Mouse (Mus musculus): ENCODE data around the gene Etv5. TPM values are rescaled to one million over a fixed set of nuclear protein-coding genes. Genes with fewer than 3 reads are reported as not detected.

Etv5 gene
- polyA plus RNA-seq, 1 experiment from 2014 or later, result 17.4 TPM

- ATAC-seq (ENCODE audit: insufficient read depth, low FRiP score), result no peak
- no peaks in the 10 kb centered on the region for H3K36me3 ChIP-seq (ENCODE audit: control insufficient read depth, insufficient read depth, low read length)
- H3K4me3 ChIP-seq (replicated peaks; ENCODE audit: low read length), result no peak overlapping the region
- WGBS, result 90% methylated on average over 4 of the region's 4 CpGs
- H3K4me1 ChIP-seq (ENCODE audit: control insufficient read depth, insufficient read depth, low read length), result no peaks in the 10 kb centered on the region
- H3K27me3 ChIP-seq (ENCODE audit: control insufficient read depth, insufficient read depth, low read length), result no peaks in the 10 kb centered on the region
- H3K9ac ChIP-seq (ENCODE audit: low read length), result no peak overlapping the region
- H3K27ac ChIP-seq (ENCODE audit: low read length), result no peak overlapping the region
- no peaks in the 10 kb centered on the region for H3K9me3 ChIP-seq (replicated peaks; ENCODE audit: control insufficient read depth, low read length)
- H3K4me2 ChIP-seq (ENCODE audit: low read depth, low read length), result no peak overlapping the region
Measured at GRCm38 (mm10) chr16:22351194-22351593, 88.3 kb downstream of the Etv5 start.

GRCm38 (mm10) chr16:22349798-22350197 is 89.7 kb downstream of the Etv5 start:
- no peak for ATAC-seq (ENCODE audit: insufficient read depth, low FRiP score)
- Histone ChIP-seq H3K27ac (ENCODE audit: low read length) (no peak overlapping the region), H3K9ac (ENCODE audit: low read length) (no peak overlapping the region), H3K4me1 (ENCODE audit: control insufficient read depth, insufficient read depth, low read length) (no peaks in the 10 kb centered on the region), H3K9me3 (replicated peaks; ENCODE audit: control insufficient read depth, low read length) (no peaks in the 10 kb centered on the region), H3K4me2 (ENCODE audit: low read depth, low read length) (no peak overlapping the region), H3K4me3 (replicated peaks; ENCODE audit: low read length) (no peak overlapping the region), H3K36me3 (ENCODE audit: control insufficient read depth, insufficient read depth, low read length) (no peaks in the 10 kb centered on the region), H3K27me3 (ENCODE audit: control insufficient read depth, insufficient read depth, low read length) (no peaks in the 10 kb centered on the region)
- WGBS, result 79% methylated on average over 5 of the region's 5 CpGs

- H3K4me2 ChIP-seq (ENCODE audit: low read depth, low read length), result no peak overlapping the region
- ATAC-seq (ENCODE audit: insufficient read depth, low FRiP score), result no peak
- no peak overlapping the region for H3K4me3 ChIP-seq (replicated peaks; ENCODE audit: low read length)
- WGBS, result 37% methylated on average over 16 of the region's 16 CpGs
- no peak overlapping the region for H3K9ac ChIP-seq (ENCODE audit: low read length)
- no peak overlapping the region for H3K27ac ChIP-seq (ENCODE audit: low read length)
- H3K27me3 ChIP-seq (ENCODE audit: control insufficient read depth, insufficient read depth, low read length), result no peaks in the 10 kb centered on the region
- H3K36me3 ChIP-seq (ENCODE audit: control insufficient read depth, insufficient read depth, low read length), result no peaks in the 10 kb centered on the region
- no peaks in the 10 kb centered on the region for H3K9me3 ChIP-seq (replicated peaks; ENCODE audit: control insufficient read depth, low read length)
- H3K4me1 ChIP-seq (ENCODE audit: control insufficient read depth, insufficient read depth, low read length), result no peaks in the 10 kb centered on the region
Measured at GRCm38 (mm10) chr16:22348478-22349270, 90.8 kb downstream of the Etv5 start.

GRCm38 (mm10) chr16:22348014-22348413 is 91.5 kb downstream of the Etv5 start:
- ATAC-seq (ENCODE audit: insufficient read depth, low FRiP score), result no peak
- no peaks in the 10 kb centered on the region for H3K9me3 ChIP-seq (replicated peaks; ENCODE audit: control insufficient read depth, low read length)
- WGBS, result 63% methylated on average over 4 of the region's 4 CpGs
- H3K4me3 ChIP-seq (replicated peaks; ENCODE audit: low read length), result no peak overlapping the region
- H3K36me3 ChIP-seq (ENCODE audit: control insufficient read depth, insufficient read depth, low read length), result no peaks in the 10 kb centered on the region
- no peaks in the 10 kb centered on the region for H3K4me1 ChIP-seq (ENCODE audit: control insufficient read depth, insufficient read depth, low read length)
- no peak overlapping the region for H3K27ac ChIP-seq (ENCODE audit: low read length)
- H3K4me2 ChIP-seq (ENCODE audit: low read depth, low read length), result no peak overlapping the region
- H3K9ac ChIP-seq (ENCODE audit: low read length), result no peak overlapping the region
- no peaks in the 10 kb centered on the region for H3K27me3 ChIP-seq (ENCODE audit: control insufficient read depth, insufficient read depth, low read length)

GRCm38 (mm10) chr16:22341236-22341671 is 98.3 kb downstream of the Etv5 start:
- no peak overlapping the region for H3K4me2 ChIP-seq (ENCODE audit: low read depth, low read length)
- H3K27ac ChIP-seq (ENCODE audit: low read length), result peak overlapping the region; percentile 56; the same call in 1 of the 2 replicates
- ATAC-seq (ENCODE audit: insufficient read depth, low FRiP score), result peak; percentile 78; the same call in 1 of the 2 replicates
- H3K4me1 ChIP-seq (ENCODE audit: control insufficient read depth, insufficient read depth, low read length), result no peaks in the 10 kb centered on the region
- H3K36me3 ChIP-seq (ENCODE audit: control insufficient read depth, insufficient read depth, low read length), result no peaks in the 10 kb centered on the region
- H3K27me3 ChIP-seq (ENCODE audit: control insufficient read depth, insufficient read depth, low read length), result no peaks in the 10 kb centered on the region
- WGBS, result 43% methylated on average over 4 of the region's 4 CpGs
- H3K4me3 ChIP-seq (replicated peaks; ENCODE audit: low read length), result no peak overlapping the region
- no peak overlapping the region for H3K9ac ChIP-seq (ENCODE audit: low read length)
- no peaks in the 10 kb centered on the region for H3K9me3 ChIP-seq (replicated peaks; ENCODE audit: control insufficient read depth, low read length)

- Histone ChIP-seq H3K9ac (ENCODE audit: low read length) (no peak overlapping the region), H3K9me3 (replicated peaks; ENCODE audit: control insufficient read depth, low read length) (0 out of 2 replicates have a peak, but pooled peaks cover 3% of the 10 kb centered on the region), H3K4me2 (ENCODE audit: low read depth, low read length) (no peak overlapping the region), H3K4me3 (replicated peaks; ENCODE audit: low read length) (no peak overlapping the region), H3K27ac (ENCODE audit: low read length) (no peak overlapping the region), H3K36me3 (ENCODE audit: control insufficient read depth, insufficient read depth, low read length) (no peaks in the 10 kb centered on the region), H3K27me3 (ENCODE audit: control insufficient read depth, insufficient read depth, low read length) (no peaks in the 10 kb centered on the region), H3K4me1 (ENCODE audit: control insufficient read depth, insufficient read depth, low read length) (no peaks in the 10 kb centered on the region)
- WGBS, result 65% methylated on average over 3 of the region's 3 CpGs
- no peak for ATAC-seq (ENCODE audit: insufficient read depth, low FRiP score)
Measured at GRCm38 (mm10) chr16:22335781-22336180, 103.7 kb downstream of the Etv5 start.

Other genes with a start within 250 kb of the Etv5 start
- 309 and 321 TPM in 2 replicates for gene Tra2b, start 173.7 kb downstream of the Etv5 start, polyA plus RNA-seq (2015; fragmentation: Nextera tagmentation; extraction: Ambion mirVana)
- 1.3 and 2.1 TPM in 2 replicates for gene Dgkg, start 217.5 kb upstream of the Etv5 start, polyA plus RNA-seq (2015; fragmentation: Nextera tagmentation; extraction: Ambion mirVana)